Mouse (Mus musculus) layer of hippocampus, adult 6 months (tissue): ENCODE measurements around the gene Fam47e. TPM values are rescaled to one million over a fixed set of nuclear protein-coding genes. Genes with fewer than 3 reads are reported as not detected.

Experiments
- long read RNA-seq, 2 experiments: library from polyadenylated mRNA; unstranded; transcript quantifications; one replicate each; pipeline ENCODE4 v2.0.0; 2019 to 2020
- polyA plus RNA-seq: library from polyadenylated mRNA; unstranded; fragments of <200 nt; fragmentation: Nextera tagmentation; gene quantifications from 2 replicates; pipeline ENCODE4 v1.2.3, GENCODE M21; 2021

Gene Fam47e
- 0.75 and 4.6 TPM in 2 replicates for polyA plus RNA-seq
- long read RNA-seq, experiment 1, partial matches to known transcripts: 0 of 1 reads
- long read RNA-seq, experiment 1, other reads (novel, unspliced or antisense): 1 of 1 reads
- long read RNA-seq, experiment 2, partial matches to known transcripts: 0 of 2 reads
- long read RNA-seq, experiment 2, other reads (novel, unspliced or antisense): 2 of 2 reads

GRCm38 (mm10) chr5:92554891-92555511, at the start of gene Fam47e:
Fam47e (plus strand) TSS chr5:92555069.

GRCm38 (mm10) chr5:92506733-92507132, 48.1 kb upstream of the Fam47e start, which contains the start of gene Scarb2:
Scarb2 (minus strand) TSS chr5:92506833.

GRCm38 (mm10) chr5:92602691-92603690, 48.1 kb downstream of the Fam47e start, which contains the start of gene Stbd1:
Stbd1 (plus strand) TSS chr5:92603041.

Other genes starting within 250 kb of the Fam47e start
- 7.7 and 8.0 TPM in 2 replicates for gene Sdad1, start 244.6 kb upstream of the Fam47e start, polyA plus RNA-seq
- gene Cxcl9, start 227.0 kb upstream of the Fam47e start, polyA plus RNA-seq: not detected in 2 replicates
- 4.5 and 5.8 TPM in 2 replicates for gene Art3, start 223.2 kb upstream of the Fam47e start, polyA plus RNA-seq
- 1.4 and 1.5 TPM in 2 replicates for gene Cxcl10, start 206.2 kb upstream of the Fam47e start, polyA plus RNA-seq
- 17.9 and 19.1 TPM in 2 replicates for gene Nup54, start 119.8 kb upstream of the Fam47e start, polyA plus RNA-seq
- 14.3 and 16.4 TPM in 2 replicates for gene Scarb2, start 48.2 kb upstream of the Fam47e start, polyA plus RNA-seq
- gene Stbd1, start 48.0 kb downstream of the Fam47e start, polyA plus RNA-seq: 1.5 and 1.9 TPM in 2 replicates
- 0.06 and 0.09 TPM in 2 replicates for gene Ccdc158, start 120.2 kb downstream of the Fam47e start, polyA plus RNA-seq
- gene Shroom3, start 128.4 kb downstream of the Fam47e start, polyA plus RNA-seq: 0.41 and 0.93 TPM in 2 replicates